Mouse (Mus musculus): ENCODE data around the gene Ablim1.

GRCm38 (mm10) chr19:57136228-57136627 lies 178.5 kb downstream of the Ablim1 start:
- TF ChIP-seq POLR2A (IDR thresholded peaks at IDR 0.05; ENCODE audit: borderline replicate concordance, insufficient read depth, low read length): no peak
- TF ChIP-seq CTCF (IDR thresholded peaks at IDR 0.05; ENCODE audit: borderline replicate concordance, insufficient read depth, low read depth, low read length): peak; percentile 60

Data from cerebellum, adult 2 months (tissue).